26 mouse cellular contexts compared by ENCODE assay signal in the genomic region with DNA sequence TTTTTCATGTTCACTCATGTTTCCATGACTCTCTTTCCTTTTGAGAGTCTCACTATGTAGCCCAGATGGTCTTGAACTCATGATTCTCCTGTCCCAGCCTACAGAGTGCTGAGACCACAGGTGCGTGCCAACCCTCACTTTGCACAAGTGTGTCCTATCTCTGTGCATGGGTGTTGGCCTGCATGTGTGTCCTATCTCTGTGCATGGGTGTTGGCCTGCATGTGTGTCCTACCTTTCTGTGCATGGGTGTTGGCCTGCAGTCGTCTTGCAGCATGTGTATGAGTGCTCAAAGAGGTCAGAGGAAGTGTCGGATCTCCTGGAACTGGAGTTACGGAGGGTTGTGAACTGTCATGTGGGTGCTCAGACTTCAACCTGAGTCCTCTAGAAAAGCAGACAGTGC.
"Had no signal": no experiment of that assay in that cellular context is flagged by ENCODE, and none has a peak within 500 bp of the region (broad histone marks: within the 10 kb centered on the region; RNA-seq: fewer than 3 reads in every experiment).

No protein-coding gene starts in this region.

- H3K9me3 ChIP-seq: heart, embryonic 13.5 days; heart, embryonic 15.5 days; hindbrain, embryonic 10.5 days; hindbrain, embryonic 12.5 days; intestine, embryonic 15.5 days; limb, embryonic 13.5 days; limb, embryonic 15.5 days had no signal

- H3K9ac ChIP-seq: heart, embryonic 13.5 days; heart, embryonic 15.5 days; hindbrain, embryonic 12.5 days; hindbrain, embryonic 14.5 days; intestine, embryonic 15.5 days; limb, embryonic 13.5 days; limb, embryonic 15.5 days had no signal

- ATAC-seq: hindbrain, embryonic 16.5 days; inflammation-experienced regulatory T-cells, adult 6 months; intestine, embryonic 15.5 days; intestine, postnatal 0 days had no signal

- DNase-seq: gastrocnemius, adult 2 months; gastrocnemius, postnatal 10 days; gastrocnemius, postnatal 25 days; heart, adult 2 months; heart, postnatal 14 days; heart, postnatal 4 days; kidney, adult 18-20 months; kidney, adult 8-10 months; kidney, postnatal 10 days; kidney, postnatal 25 days; kidney, postnatal 4 days; layer of hippocampus, adult 9-11 months; layer of hippocampus, postnatal 36 days; left cerebral cortex, postnatal 4 days had no signal

- H3K4me1 ChIP-seq: heart, embryonic 13.5 days; heart, embryonic 15.5 days; hindbrain, embryonic 10.5 days; hindbrain, embryonic 12.5 days; intestine, embryonic 15.5 days; limb, embryonic 13.5 days; limb, embryonic 15.5 days had no signal

- H3K27me3 ChIP-seq: heart, embryonic 13.5 days; heart, embryonic 15.5 days; hindbrain, embryonic 12.5 days; intestine, embryonic 15.5 days; limb, embryonic 13.5 days; limb, embryonic 15.5 days had no signal

- H3K4me2 ChIP-seq: heart, embryonic 11.5 days; heart, embryonic 13.5 days; heart, embryonic 15.5 days; hindbrain, embryonic 12.5 days; hindbrain, embryonic 14.5 days; intestine, embryonic 15.5 days; limb, embryonic 13.5 days; limb, embryonic 15.5 days had no signal

- H3K27ac ChIP-seq: gastrocnemius, adult 2 months; heart, adult 2 months; heart, embryonic 13.5 days; heart, embryonic 15.5 days; hindbrain, embryonic 10.5 days; hindbrain, embryonic 12.5 days; hindbrain, embryonic 14.5 days; intestine, embryonic 15.5 days; limb, embryonic 13.5 days; limb, embryonic 15.5 days had no signal

- H3K4me3 ChIP-seq: gastrocnemius, adult 2 months; heart, adult 2 months; heart, embryonic 13.5 days; heart, embryonic 15.5 days; hindbrain, embryonic 10.5 days; hindbrain, embryonic 12.5 days; intestine, embryonic 15.5 days; limb, embryonic 13.5 days; limb, embryonic 15.5 days had no signal
